19 mouse cellular contexts compared by ENCODE assay signal in genomic region chr14:33230672-33231071, GRCm38 (mm10). TPM values are rescaled to one million over a fixed set of nuclear protein-coding genes. Genes with fewer than 3 reads are reported as not detected.
DNase-seq lines count a peak whose midpoint lies in the region; ATAC-seq and TF ChIP-seq lines count a peak whose summit lies in the region.
"Had no signal": no experiment of that assay in that cellular context is flagged by ENCODE, and none has a peak within 500 bp of the region (broad histone marks: within the 10 kb centered on the region; RNA-seq: fewer than 3 reads in every experiment).

No protein-coding gene starts in this region.

- TF ChIP-seq EP300 in lung, postnatal 0 days (IDR thresholded peaks at IDR 0.05): no peak

- H3K79me2 ChIP-seq in C2C12 (ENCODE audit: control insufficient read depth, insufficient read depth): peaks cover 9% of the 10 kb centered on the region

- H3K27ac ChIP-seq in bone marrow macrophage, adult 2 months (ENCODE audit: insufficient read depth, low read depth, low read length): peak overlapping the region; percentile 86
- peak overlapping the region; percentile 88 for H3K27ac ChIP-seq in olfactory bulb, adult 2 months (ENCODE audit: insufficient read depth, low read depth, low read length)
- no peak overlapping the region for H3K27ac ChIP-seq in hindbrain, embryonic 11.5 days (ENCODE audit: low read depth, low read length)
- H3K27ac ChIP-seq in lung, postnatal 0 days (ENCODE audit: low read length): no peak overlapping the region
- H3K27ac ChIP-seq: embryonic facial prominence, embryonic 13.5 days; forebrain, embryonic 13.5 days; hindbrain, embryonic 13.5 days; hindbrain, postnatal 0 days had no signal

- no peak overlapping the region for H3K4me3 ChIP-seq in C2C12 (ENCODE audit: insufficient read depth, poor library complexity, severe bottlenecking)
- no peak overlapping the region for H3K4me3 ChIP-seq in bone marrow macrophage, adult 2 months (ENCODE audit: insufficient read depth, low read length)
- H3K4me3 ChIP-seq in olfactory bulb, adult 2 months (ENCODE audit: insufficient read depth, low read depth, low read length): no peak overlapping the region
- no peak overlapping the region for H3K4me3 ChIP-seq in hindbrain, embryonic 11.5 days (ENCODE audit: low read depth, low read length)
- H3K4me3 ChIP-seq in lung, postnatal 0 days (ENCODE audit: low read depth, low read length): no peak overlapping the region
- H3K4me3 ChIP-seq: embryonic facial prominence, embryonic 13.5 days; forebrain, embryonic 13.5 days; hindbrain, embryonic 13.5 days had no signal

- no peak for TF ChIP-seq POLR2A in bone marrow macrophage, adult 2 months (IDR thresholded peaks at IDR 0.05; ENCODE audit: borderline replicate concordance, low read depth, low read length)
- no peak for TF ChIP-seq POLR2A in olfactory bulb, adult 2 months (IDR thresholded peaks at IDR 0.05; ENCODE audit: insufficient read depth, low read depth, low read length)

- H3K79me3 ChIP-seq in C2C12 (ENCODE audit: low read depth): no peaks in the 10 kb centered on the region

- no peaks in the 10 kb centered on the region for H3K27me3 ChIP-seq in C2C12 (ENCODE audit: control insufficient read depth, insufficient read depth, insufficient read length)
- no peaks in the 10 kb centered on the region for H3K27me3 ChIP-seq in hindbrain, embryonic 11.5 days (ENCODE audit: control insufficient read depth, insufficient read depth, low read length)
- H3K27me3 ChIP-seq in lung, postnatal 0 days (replicated peaks; ENCODE audit: insufficient read depth, low read length): no peaks in the 10 kb centered on the region
- H3K27me3 ChIP-seq: embryonic facial prominence, embryonic 13.5 days; forebrain, embryonic 13.5 days; hindbrain, embryonic 13.5 days had no signal

- peak overlapping the region; percentile 5 for H3ac ChIP-seq in C2C12 (ENCODE audit: control insufficient read depth, insufficient read length, low read depth)

- no peak for TF ChIP-seq CTCF in C2C12 (IDR thresholded peaks at IDR 0.05; ENCODE audit: control insufficient read depth, insufficient read depth, insufficient read length)
- TF ChIP-seq CTCF in bone marrow macrophage, adult 2 months (IDR thresholded peaks at IDR 0.05; ENCODE audit: low read depth, low read length): no peak
- TF ChIP-seq CTCF in olfactory bulb, adult 2 months (IDR thresholded peaks at IDR 0.05; ENCODE audit: insufficient read depth, low read depth, low read length): no peak
- TF ChIP-seq CTCF in lung, postnatal 0 days (IDR thresholded peaks at IDR 0.05): no peak

- H3K9ac ChIP-seq in hindbrain, embryonic 11.5 days (ENCODE audit: low read depth, low read length): no peak overlapping the region
- H3K9ac ChIP-seq in lung, postnatal 0 days (replicated peaks; ENCODE audit: low read depth): no peak overlapping the region
- H3K9ac ChIP-seq: embryonic facial prominence, embryonic 13.5 days; forebrain, embryonic 13.5 days; forebrain, postnatal 0 days; hindbrain, embryonic 13.5 days had no signal

- no peak overlapping the region for H3K4me2 ChIP-seq in hindbrain, embryonic 11.5 days (replicated peaks; ENCODE audit: low read depth, low read length)
- no peak overlapping the region for H3K4me2 ChIP-seq in lung, postnatal 0 days (replicated peaks; ENCODE audit: low read depth, low read length)
- H3K4me2 ChIP-seq: embryonic facial prominence, embryonic 13.5 days; forebrain, embryonic 13.5 days; hindbrain, embryonic 13.5 days had no signal

- H3K9me3 ChIP-seq in hindbrain, embryonic 11.5 days (ENCODE audit: control insufficient read depth, low read length): no peaks in the 10 kb centered on the region
- no peaks in the 10 kb centered on the region for H3K9me3 ChIP-seq in lung, postnatal 0 days (ENCODE audit: low read length)
- H3K9me3 ChIP-seq: embryonic facial prominence, embryonic 13.5 days; forebrain, embryonic 13.5 days; hindbrain, embryonic 13.5 days had no signal

- H3K36me3 ChIP-seq in C2C12 (ENCODE audit: control insufficient read depth, insufficient read depth): no peaks in the 10 kb centered on the region
- no peaks in the 10 kb centered on the region for H3K36me3 ChIP-seq in hindbrain, embryonic 11.5 days (ENCODE audit: control insufficient read depth, insufficient read depth, low read length)
- no peaks in the 10 kb centered on the region for H3K36me3 ChIP-seq in lung, postnatal 0 days (ENCODE audit: insufficient read depth, low read length)
- H3K36me3 ChIP-seq: embryonic facial prominence, embryonic 13.5 days; hindbrain, embryonic 13.5 days had no signal

- ATAC-seq in hindbrain, embryonic 11.5 days (ENCODE audit: low FRiP score): no peak
- ATAC-seq in lung, postnatal 0 days: no peak
- ATAC-seq: forebrain, embryonic 13.5 days; hindbrain, postnatal 0 days had no signal

- DNase-seq in 3T3-L1 (ENCODE audit: low read depth, low spot score): peak; percentile 76
- no peak for DNase-seq in hindbrain, embryonic 11.5 days (ENCODE audit: low spot score)
- no peak for DNase-seq in lung, postnatal 0 days (ENCODE audit: low spot score)
- DNase-seq in adrenal gland, postnatal 10 days: no peak
- DNase-seq: adrenal gland, adult 8-10 months; cerebellum, adult 18-20 months; cerebellum, adult 9-11 months; cerebellum, postnatal 36 days; forebrain, postnatal 0 days; gastrocnemius, postnatal 14 days; heart, postnatal 10 days; heart, postnatal 4 days had no signal

- H3K4me1 ChIP-seq in bone marrow macrophage, adult 2 months (ENCODE audit: control insufficient read depth, insufficient read depth, low read length): peaks cover 65% of the 10 kb centered on the region
- peaks cover 33% of the 10 kb centered on the region for H3K4me1 ChIP-seq in olfactory bulb, adult 2 months (ENCODE audit: control insufficient read depth, insufficient read depth, low read length)
- no peaks in the 10 kb centered on the region for H3K4me1 ChIP-seq in hindbrain, embryonic 11.5 days (replicated peaks; ENCODE audit: control insufficient read depth, insufficient read depth, low read length)
- H3K4me1 ChIP-seq in lung, postnatal 0 days (ENCODE audit: insufficient read depth, low read depth, low read length): no peaks in the 10 kb centered on the region
- H3K4me1 ChIP-seq: embryonic facial prominence, embryonic 13.5 days; forebrain, embryonic 13.5 days; hindbrain, embryonic 13.5 days had no signal

- 50% methylated on average over 4 of the region's 4 CpGs for WGBS in olfactory bulb, adult 2 months
- 80% methylated on average over 4 of the region's 4 CpGs for WGBS in hindbrain, embryonic 11.5 days
- 78% methylated on average over 4 of the region's 4 CpGs for WGBS in lung, postnatal 0 days

TF ChIP-seq in C2C12, 6 proteins besides CTCF, POLR2A, EP300 and RAD21:
- TF ChIP-seq MYOG (IDR thresholded peaks at IDR 0.05; ENCODE audit: control insufficient read depth, extremely low read depth, insufficient read length): no peak
- no peak for TF ChIP-seq CEBPB (IDR thresholded peaks at IDR 0.05; ENCODE audit: low read depth)
- TF ChIP-seq MYOD1 (IDR thresholded peaks at IDR 0.05; ENCODE audit: control insufficient read depth, insufficient read length, low read depth): no peak
- no peak for TF ChIP-seq MAX (IDR thresholded peaks at IDR 0.05)
- no peak for TF ChIP-seq FOSL1 (IDR thresholded peaks at IDR 0.05; ENCODE audit: insufficient read depth, low read length, poor library complexity, severe bottlenecking)
- no peak for TF ChIP-seq USF1 (IDR thresholded peaks at IDR 0.05; ENCODE audit: low read depth)

RNA-seq across cellular contexts. Expression of gene Arhgap22, which starts 16.8 kb away (rescaled TPM):
- 230 TPM for polyA plus RNA-seq in C2C12 (2012; fragmentation: generic; extraction: Trizol)
- 39.5 and 39.6 TPM in 2 replicates for polyA plus RNA-seq in bone marrow macrophage, adult 2 months (2012; ENCODE audit: insufficient read depth, insufficient read length, missing spikeins)
- not detected in 2 replicates for polyA plus RNA-seq in olfactory bulb, adult 2 months (2012; ENCODE audit: insufficient read depth, insufficient read length, low replicate concordance, missing spikeins)
- polyA plus RNA-seq in hindbrain, embryonic 11.5 days (2014; fragmentation: Nextera tagmentation; extraction: Ambion mirVana): 0.94 and 1.7 TPM in 2 replicates
- polyA plus RNA-seq in lung, postnatal 0 days (2015; fragmentation: Nextera tagmentation; extraction: Ambion mirVana): 29.5 and 30.2 TPM in 2 replicates
- 1 to 10 TPM; 4.8 to 5.5 TPM for total RNA-seq in adrenal gland, postnatal 10 days (2021)

RNA-seq across cellular contexts. Expression of gene Wdfy4, which starts 45.4 kb away (rescaled TPM):
- polyA plus RNA-seq in C2C12 (2012; fragmentation: generic; extraction: Trizol): 0.01 TPM
- 39.7 and 40.3 TPM in 2 replicates for polyA plus RNA-seq in bone marrow macrophage, adult 2 months (2012; ENCODE audit: insufficient read depth, insufficient read length, missing spikeins)
- polyA plus RNA-seq in olfactory bulb, adult 2 months (2012; ENCODE audit: insufficient read depth, insufficient read length, low replicate concordance, missing spikeins): not detected in 2 replicates
- polyA plus RNA-seq in hindbrain, embryonic 11.5 days (2014; fragmentation: Nextera tagmentation; extraction: Ambion mirVana): 0.04 and 0.11 TPM in 2 replicates
- 0.90 and 0.98 TPM in 2 replicates for polyA plus RNA-seq in lung, postnatal 0 days (2015; fragmentation: Nextera tagmentation; extraction: Ambion mirVana)
- 1 to 10 TPM; 5.4 to 6.5 TPM for total RNA-seq in adrenal gland, postnatal 10 days (2021)

Comparison
In these comparisons a context has a peak if more than half of its experiments do, and no peak if none do; other contexts are left out.
1. H3K27ac ChIP-seq: peak in bone marrow macrophage, adult 2 months (single experiment) and olfactory bulb, adult 2 months (single experiment); none in hindbrain, embryonic 11.5 days (single experiment) and lung, postnatal 0 days (single experiment).
2. RNA of gene Arhgap22, which starts 16.8 kb away (polyA plus RNA-seq): 230 TPM in C2C12 (single experiment), 39.5 to 39.6 TPM in bone marrow macrophage, adult 2 months and 29.5 to 30.2 TPM in lung, postnatal 0 days; 0.94 to 1.7 TPM in hindbrain, embryonic 11.5 days and not detected in olfactory bulb, adult 2 months; every median in the first group is over 10 times any median in the second.